Mouse (Mus musculus) lung, adult 2 months (tissue): ENCODE measurements around the gene Fuk.

ENCODE experiments used
- CTCF ChIP-seq: fragments of 200-500 bp; IDR thresholded peaks from 2 replicates; pipeline ENCODE4 v1.5.1; 2011; ENCODE audit warnings: mild to moderate bottlenecking, low read length, control low read depth; ENCODE audit not compliant: insufficient read depth
- POLR2A ChIP-seq: fragments of 200-500 bp; IDR thresholded peaks from 2 replicates; pipeline ENCODE4 v1.6.1; 2011; ENCODE audit warnings: low read depth, mild to moderate bottlenecking, control low read depth, low read length, borderline replicate concordance; ENCODE audit errors: extremely low read depth

DNA sequence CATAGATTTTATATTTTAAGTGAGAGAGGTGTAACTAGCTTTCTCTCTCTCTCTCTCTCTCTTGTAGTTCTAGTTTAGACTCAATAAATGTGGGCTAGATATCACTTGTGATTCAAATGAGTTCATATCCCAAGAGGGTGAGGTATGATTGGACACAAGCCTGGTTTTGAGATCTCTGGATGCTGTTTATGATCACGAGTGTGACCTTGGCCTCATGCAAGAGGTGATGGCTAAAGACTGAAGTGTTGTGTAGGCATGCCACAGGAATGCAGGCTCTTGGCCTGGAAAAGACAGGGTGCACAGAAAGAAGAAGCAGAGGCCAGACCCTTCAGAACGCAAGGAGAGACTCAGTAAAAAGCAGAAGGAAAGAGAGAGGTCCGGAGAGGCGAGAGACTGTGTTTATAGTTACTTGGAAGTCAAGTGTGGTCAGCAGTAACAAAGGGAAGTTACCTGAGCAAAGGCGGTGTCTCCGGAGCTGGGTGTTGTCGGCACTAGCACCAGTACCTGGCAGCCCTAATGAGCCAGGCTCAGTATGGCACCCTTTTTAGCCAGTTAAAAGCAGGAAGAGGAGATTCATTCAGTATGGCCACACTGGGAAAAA lies 42.1 kb upstream of the Fuk start:
- no peak for TF ChIP-seq POLR2A
- TF ChIP-seq CTCF = no peak
